Mouse (Mus musculus): Measurements from ENCODE around the gene Ammecr1.

Gene Ammecr1

DNA sequence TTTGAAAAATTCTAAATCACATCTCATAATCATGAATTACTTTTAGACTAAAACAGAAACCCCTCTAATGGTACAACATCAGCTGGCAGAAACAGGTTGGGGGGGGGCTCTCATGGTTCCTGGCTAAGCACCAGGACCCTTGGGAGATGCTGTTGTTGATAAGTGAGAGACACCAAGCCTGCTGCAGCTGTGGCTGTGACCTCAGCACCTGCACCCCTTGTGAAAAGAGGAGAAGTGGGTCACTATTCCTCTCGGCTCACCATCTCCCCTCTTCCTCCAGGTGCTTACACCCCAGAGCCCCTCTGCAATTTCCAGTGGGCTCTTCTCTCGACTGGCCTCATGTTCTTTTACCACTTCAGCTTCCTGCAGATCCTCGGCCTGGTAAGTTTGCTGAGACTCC is 134.3 kb downstream of the Ammecr1 start:
- no peak for ATAC-seq (ENCODE audit: insufficient number of reproducible peaks, low FRiP score, low TSS enrichment)

GRCm38 (mm10) chrX:142830572-142830971 is 136.0 kb downstream of the Ammecr1 start:
- no peak for ATAC-seq (ENCODE audit: insufficient number of reproducible peaks, low FRiP score, low TSS enrichment)

DNA sequence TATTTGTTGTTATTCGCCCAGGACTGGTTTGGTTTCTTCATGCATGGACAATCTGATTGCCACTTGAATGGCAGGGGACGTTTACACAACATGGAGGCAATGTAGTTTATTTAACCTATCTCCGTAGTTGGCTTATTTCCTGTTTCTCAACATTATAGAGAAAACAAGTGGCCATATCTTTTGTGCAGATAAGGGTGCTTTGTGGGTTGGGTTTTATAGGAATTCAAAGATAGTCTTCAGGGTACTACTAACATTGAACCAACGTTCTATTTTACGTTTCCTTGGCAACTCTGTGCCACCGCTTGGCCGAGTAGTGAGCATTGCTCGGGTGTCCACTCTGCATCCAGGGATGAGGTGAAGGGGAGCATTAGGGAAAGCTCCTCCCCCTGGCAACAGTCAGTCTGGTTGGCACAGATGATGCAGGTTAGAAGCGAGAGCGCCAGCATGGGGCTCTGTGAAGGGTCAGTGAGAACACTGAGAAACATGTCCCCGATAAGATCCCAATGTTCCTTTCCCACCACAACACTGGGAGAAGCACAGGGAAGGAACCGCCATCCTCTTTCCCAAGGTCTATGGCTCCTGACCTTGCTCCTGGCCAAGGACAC is 136.6 kb downstream of the Ammecr1 start:
- no peak for ATAC-seq (ENCODE audit: insufficient number of reproducible peaks, low FRiP score, low TSS enrichment)

GRCm38 (mm10) chrX:142829267-142829666 is 137.3 kb downstream of the Ammecr1 start:
- no peak for ATAC-seq (ENCODE audit: insufficient number of reproducible peaks, low FRiP score, low TSS enrichment)

- ATAC-seq (ENCODE audit: insufficient number of reproducible peaks, low FRiP score, low TSS enrichment) = no peak
Measured at GRCm38 (mm10) chrX:142828184-142828908, 138.2 kb downstream of the Ammecr1 start.

DNA sequence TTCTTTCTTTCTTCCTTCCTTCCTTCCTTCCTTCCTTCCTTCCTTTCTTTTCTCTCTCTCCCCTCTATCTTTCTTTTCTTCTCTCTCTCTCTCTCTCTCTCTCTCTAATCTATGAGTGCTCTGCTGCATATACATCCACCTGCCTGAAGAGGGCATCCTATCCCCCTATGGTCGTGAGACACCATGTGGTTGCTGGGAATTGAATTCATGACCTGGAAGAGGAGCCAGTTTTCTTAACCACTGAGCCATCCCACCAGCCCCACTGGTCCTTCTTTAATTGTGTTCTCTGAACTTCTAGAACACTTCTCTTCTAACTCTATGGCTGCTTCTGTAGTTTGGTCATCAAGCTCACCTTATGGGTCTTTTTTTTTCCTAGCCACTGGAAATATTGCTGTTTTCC is 138.9 kb downstream of the Ammecr1 start:
- no peak for ATAC-seq (ENCODE audit: insufficient number of reproducible peaks, low FRiP score, low TSS enrichment)

DNA sequence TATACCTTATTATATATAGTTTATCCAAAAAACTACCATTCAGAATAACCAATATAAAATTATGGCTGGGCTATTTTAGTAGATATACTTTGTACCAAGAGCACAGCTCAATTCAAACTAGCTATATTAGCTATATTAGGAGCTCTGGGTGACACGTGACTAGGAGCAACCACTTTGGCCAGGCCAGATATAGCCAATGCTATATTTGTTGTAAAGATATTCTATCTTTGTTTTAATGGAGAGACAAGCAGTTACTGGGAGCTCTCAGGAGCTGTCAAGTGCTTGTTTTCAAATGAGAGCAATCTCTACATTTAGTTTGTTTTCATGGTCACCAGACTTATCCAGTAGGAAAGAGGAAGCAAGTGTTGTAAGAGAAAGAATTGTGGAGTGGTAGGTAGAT is 141.2 kb downstream of the Ammecr1 start:
- no peak for ATAC-seq (ENCODE audit: insufficient number of reproducible peaks, low FRiP score, low TSS enrichment)

DNA sequence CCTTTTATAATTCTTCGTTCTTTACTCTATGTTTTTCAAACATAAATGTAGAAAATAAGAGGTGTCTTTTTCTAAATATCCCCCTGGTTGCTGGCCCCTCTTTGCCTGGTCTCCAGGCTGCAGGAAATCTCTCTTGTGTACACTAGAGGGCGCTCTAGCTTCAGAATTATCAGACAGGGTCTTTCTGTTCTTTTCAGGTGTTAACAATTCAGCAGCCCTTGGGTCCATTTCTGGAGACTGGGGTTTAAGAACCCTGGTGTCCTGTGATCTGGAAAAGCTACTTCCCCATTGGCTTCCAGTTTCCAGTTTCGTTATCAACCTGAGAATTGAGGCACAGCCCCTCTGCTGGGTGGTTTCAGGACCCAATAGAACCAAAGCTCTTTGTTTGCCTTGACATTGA is 144.7 kb downstream of the Ammecr1 start:
- ATAC-seq (ENCODE audit: insufficient number of reproducible peaks, low FRiP score, low TSS enrichment) = no peak

- no peak for ATAC-seq (ENCODE audit: insufficient number of reproducible peaks, low FRiP score, low TSS enrichment)
Measured at GRCm38 (mm10) chrX:142821239-142821638, 145.3 kb downstream of the Ammecr1 start.

DNA sequence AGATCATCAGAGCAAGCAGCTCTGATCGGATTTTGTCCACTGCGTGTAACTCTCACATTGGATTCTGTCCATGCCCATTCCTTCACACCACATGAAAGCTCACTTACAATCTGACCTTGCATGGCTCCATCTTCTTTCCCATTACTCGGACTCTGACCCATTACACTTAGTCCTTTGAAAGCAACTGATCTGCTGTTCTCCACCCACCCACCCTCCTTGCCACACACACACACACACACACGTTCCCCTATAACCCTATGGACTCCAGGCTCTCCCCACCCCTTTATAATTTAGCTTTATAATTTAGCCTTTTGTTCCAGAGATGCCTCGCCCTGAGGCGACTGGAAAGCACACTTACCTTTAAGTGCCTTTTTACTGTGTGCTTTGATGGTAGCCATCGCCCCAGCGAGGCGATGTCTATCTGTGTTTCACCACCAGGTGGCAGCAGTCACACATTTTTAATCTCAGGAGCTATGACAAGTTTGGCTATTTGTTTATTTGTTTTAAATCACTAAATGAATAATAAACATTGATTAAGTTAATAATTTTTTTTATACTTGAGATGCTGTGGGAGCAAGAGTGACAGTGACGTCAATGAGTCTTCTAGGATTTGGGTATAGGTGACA is 148.4 kb downstream of the Ammecr1 start:
- no peak for ATAC-seq (ENCODE audit: insufficient number of reproducible peaks, low FRiP score, low TSS enrichment)

GRCm38 (mm10) chrX:142813146-142813545 is 153.4 kb downstream of the Ammecr1 start:
- 0 out of 2 replicates have a peak, but pooled peaks have one; percentile 49 for ATAC-seq (ENCODE audit: insufficient number of reproducible peaks, low FRiP score, low TSS enrichment)

DNA sequence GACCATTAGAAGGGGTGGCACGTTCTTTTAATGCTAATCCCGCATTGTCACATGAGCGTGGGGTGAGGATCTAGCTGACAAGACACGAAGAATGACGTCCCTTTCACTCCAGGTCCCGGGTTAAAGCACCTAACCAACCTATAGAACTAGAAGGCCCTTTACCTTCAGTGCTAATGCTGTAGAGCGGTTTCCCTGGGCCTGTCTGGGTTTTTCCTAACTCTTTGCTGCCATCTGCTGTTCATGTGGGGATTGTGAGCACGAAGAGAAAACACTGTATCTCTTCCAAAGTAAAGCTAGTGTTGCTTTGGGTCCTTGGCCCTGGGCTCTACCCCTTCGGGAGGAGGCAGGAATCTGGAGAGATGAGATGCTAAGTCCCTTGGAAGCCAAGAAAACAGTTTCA is 158.1 kb downstream of the Ammecr1 start:
- 0 out of 2 replicates have a peak, but pooled peaks have one; percentile 28 for ATAC-seq (ENCODE audit: insufficient number of reproducible peaks, low FRiP score, low TSS enrichment)

DNA sequence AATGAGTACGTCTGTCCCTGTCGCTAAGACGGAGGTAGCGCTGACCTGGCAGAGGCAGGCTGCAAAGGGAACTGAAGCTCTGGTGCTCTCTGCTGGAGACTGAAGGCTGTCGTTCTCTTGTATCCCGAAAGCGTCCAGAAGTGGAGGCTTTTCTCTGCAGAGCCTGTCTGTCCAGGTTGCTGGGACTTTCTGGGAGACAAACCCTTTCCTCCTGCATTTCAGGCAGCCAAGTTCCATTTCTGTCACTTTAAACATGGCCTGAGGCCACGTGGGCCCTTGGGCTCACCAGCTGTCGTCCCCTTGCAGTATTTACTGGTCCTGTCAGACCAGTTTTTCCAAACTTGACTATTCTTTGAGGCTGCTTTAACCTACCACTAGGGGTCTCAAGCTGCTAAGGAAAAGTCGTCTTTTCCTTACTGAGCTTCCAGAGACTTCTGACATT is 159.9 kb downstream of the Ammecr1 start:
- peak; percentile 63 for ATAC-seq (ENCODE audit: insufficient number of reproducible peaks, low FRiP score, low TSS enrichment)

GRCm38 (mm10) chrX:142806126-142806525 is 160.4 kb downstream of the Ammecr1 start:
- ATAC-seq (ENCODE audit: insufficient number of reproducible peaks, low FRiP score, low TSS enrichment) = no peak

DNA sequence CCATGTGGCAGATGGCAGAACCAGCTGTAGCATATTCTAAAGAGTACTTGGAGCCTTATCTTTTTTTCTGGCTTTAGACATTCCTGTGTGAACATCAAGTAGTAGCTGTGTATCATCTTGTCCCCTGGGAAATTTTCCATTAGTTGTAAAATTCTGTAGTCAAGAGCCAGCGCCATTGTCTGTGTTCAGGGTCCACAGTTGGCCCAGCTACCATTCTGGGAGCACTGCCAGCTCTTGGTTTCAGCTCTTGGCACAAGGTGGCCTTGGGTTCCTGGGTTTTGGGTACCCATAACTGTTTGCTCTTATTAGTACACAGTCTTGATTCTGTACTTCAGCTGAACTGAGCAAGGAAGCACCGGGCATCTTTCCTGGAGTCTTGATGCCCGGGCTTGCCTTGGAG is 161.9 kb downstream of the Ammecr1 start:
- peak; percentile 42; the same call in 1 of the 2 replicates for ATAC-seq (ENCODE audit: insufficient number of reproducible peaks, low FRiP score, low TSS enrichment)

All from cerebellum, adult (tissue).